In genomic region chr14:118796694-118797058, GRCm38 (mm10) we compare ENCODE assay signal across 15 mouse cellular contexts. TPM values are rescaled to one million over a fixed set of nuclear protein-coding genes. Genes with fewer than 3 reads are reported as not detected.
DNase-seq lines count a peak whose midpoint lies in the region; ATAC-seq and TF ChIP-seq lines count a peak whose summit lies in the region.
"Had no signal": no experiment of that assay in that cellular context is flagged by ENCODE, and none has a peak within 500 bp of the region (broad histone marks: within the 10 kb centered on the region; RNA-seq: fewer than 3 reads in every experiment).

No protein-coding gene starts in this region.

- 50% methylated on average over 5 of the region's 5 CpGs for WGBS in intestine, embryonic 15.5 days
- 50% methylated on average over 5 of the region's 5 CpGs for WGBS in intestine, postnatal 0 days
- WGBS in liver, embryonic 12.5 days (ENCODE audit: insufficient replicate concordance) = 10% methylated on average over 5 of the region's 5 CpGs
- 58% methylated on average over 5 of the region's 5 CpGs for WGBS in kidney, embryonic 16.5 days

- no peaks in the 10 kb centered on the region for H3K9me3 ChIP-seq in intestine, embryonic 15.5 days
- H3K9me3 ChIP-seq in intestine, postnatal 0 days (ENCODE audit: control insufficient read depth) = no peaks in the 10 kb centered on the region
- peaks cover 8% of the 10 kb centered on the region for H3K9me3 ChIP-seq in G1E (replicated peaks)
- H3K9me3 ChIP-seq in liver, embryonic 12.5 days (replicated peaks) = no peaks in the 10 kb centered on the region
- H3K9me3 ChIP-seq in kidney, embryonic 16.5 days (ENCODE audit: low read length) = no peaks in the 10 kb centered on the region
- H3K9me3 ChIP-seq: embryonic facial prominence, embryonic 12.5 days; forebrain, embryonic 15.5 days; hindbrain, embryonic 12.5 days; midbrain, embryonic 15.5 days had no signal

- TF ChIP-seq CTCF in intestine, postnatal 0 days (IDR thresholded peaks at IDR 0.05; ENCODE audit: low read depth) = no peak
- TF ChIP-seq CTCF in G1E (IDR thresholded peaks at IDR 0.05; ENCODE audit: low read depth, low read length) = no peak

- H3K9ac ChIP-seq in intestine, embryonic 15.5 days = no peak overlapping the region
- H3K9ac ChIP-seq in intestine, postnatal 0 days (ENCODE audit: low read depth, low read length) = no peak overlapping the region
- peak overlapping the region; percentile 73 for H3K9ac ChIP-seq in liver, embryonic 12.5 days
- no peak overlapping the region for H3K9ac ChIP-seq in kidney, embryonic 16.5 days (replicated peaks; ENCODE audit: low read length)
- H3K9ac ChIP-seq: embryonic facial prominence, embryonic 12.5 days; forebrain, embryonic 15.5 days; hindbrain, embryonic 12.5 days; midbrain, embryonic 15.5 days had no signal

- H3K4me3 ChIP-seq in intestine, embryonic 15.5 days (replicated peaks) = no peak overlapping the region
- H3K4me3 ChIP-seq in intestine, postnatal 0 days (ENCODE audit: low read depth, low read length) = no peak overlapping the region
- peak overlapping the region; percentile 66 for H3K4me3 ChIP-seq in G1E (ENCODE audit: low read depth, low read length)
- H3K4me3 ChIP-seq in liver, embryonic 12.5 days = peak overlapping the region; percentile 42
- no peak overlapping the region for H3K4me3 ChIP-seq in kidney, embryonic 16.5 days (ENCODE audit: low read length)
- H3K4me3 ChIP-seq: embryonic facial prominence, embryonic 12.5 days; forebrain, embryonic 15.5 days; hindbrain, embryonic 12.5 days; midbrain, embryonic 15.5 days had no signal

- ATAC-seq in cerebellum, adult (ENCODE audit: insufficient number of reproducible peaks, low FRiP score, low TSS enrichment) = no peak
- ATAC-seq in intestine, embryonic 15.5 days = 0 out of 2 replicates have a peak, but pooled peaks have one; percentile 13
- ATAC-seq in intestine, postnatal 0 days = no peak
- ATAC-seq in G1E (ENCODE audit: extremely low read depth, insufficient number of reproducible peaks, low FRiP score, poor library complexity, severe bottlenecking) = no peak
- peak; percentile 2 for ATAC-seq in liver, embryonic 12.5 days
- ATAC-seq in kidney, embryonic 16.5 days (ENCODE audit: low FRiP score, low TSS enrichment) = no peak
- ATAC-seq: forebrain, embryonic 15.5 days had no signal

- no peaks in the 10 kb centered on the region for H3K36me3 ChIP-seq in intestine, embryonic 15.5 days
- no peaks in the 10 kb centered on the region for H3K36me3 ChIP-seq in intestine, postnatal 0 days (ENCODE audit: control insufficient read depth, insufficient read depth)
- H3K36me3 ChIP-seq in G1E (replicated peaks) = peaks cover 13% of the 10 kb centered on the region
- no peaks in the 10 kb centered on the region for H3K36me3 ChIP-seq in liver, embryonic 12.5 days
- H3K36me3 ChIP-seq in kidney, embryonic 16.5 days (ENCODE audit: insufficient read depth, low read length) = no peaks in the 10 kb centered on the region
- H3K36me3 ChIP-seq: embryonic facial prominence, embryonic 12.5 days; forebrain, embryonic 15.5 days; hindbrain, embryonic 12.5 days; midbrain, embryonic 15.5 days had no signal

- DNase-seq in cerebellum, postnatal 10 days = peak; percentile 24 to 33
- no peak for DNase-seq in G1E (ENCODE audit: low spot score)
- DNase-seq in left cerebral cortex, postnatal 10 days (ENCODE audit: extremely low spot score in 1 of 2, low spot score in 2 of 2) = no peak
- DNase-seq: cerebellum, adult 11-12 months; right cerebral cortex, postnatal 14 days had no signal

- H3K4me2 ChIP-seq in intestine, embryonic 15.5 days (replicated peaks) = no peak overlapping the region
- no peak overlapping the region for H3K4me2 ChIP-seq in intestine, postnatal 0 days (replicated peaks; ENCODE audit: low read depth)
- H3K4me2 ChIP-seq in liver, embryonic 12.5 days = peak overlapping the region; percentile 71
- no peak overlapping the region for H3K4me2 ChIP-seq in kidney, embryonic 16.5 days (replicated peaks; ENCODE audit: low read depth, low read length)
- H3K4me2 ChIP-seq: embryonic facial prominence, embryonic 12.5 days; forebrain, embryonic 15.5 days; hindbrain, embryonic 12.5 days; midbrain, embryonic 15.5 days had no signal

- 0 out of 2 replicates have a peak, but pooled peaks cover 6% of the 10 kb centered on the region for H3K4me1 ChIP-seq in intestine, embryonic 15.5 days (replicated peaks)
- no peaks in the 10 kb centered on the region for H3K4me1 ChIP-seq in intestine, postnatal 0 days (replicated peaks; ENCODE audit: control insufficient read depth, insufficient read depth, low read length)
- H3K4me1 ChIP-seq in G1E (ENCODE audit: insufficient read depth, low read depth, low read length) = peaks cover 96% of the 10 kb centered on the region
- H3K4me1 ChIP-seq in liver, embryonic 12.5 days = peaks cover 83% of the 10 kb centered on the region
- peaks cover 12% of the 10 kb centered on the region for H3K4me1 ChIP-seq in kidney, embryonic 16.5 days (ENCODE audit: insufficient read depth, low read length)
- H3K4me1 ChIP-seq: hindbrain, embryonic 12.5 days; midbrain, embryonic 15.5 days had no signal

- intact Hi-C loops in left cerebral cortex, postnatal 10 days (cut with DNase I) = loop anchor here (10.0 kb wide), 1 partner anchor 792 kb away; no protein-coding TSS in a partner anchor

- no peaks in the 10 kb centered on the region for H3K27me3 ChIP-seq in intestine, embryonic 15.5 days (replicated peaks)
- H3K27me3 ChIP-seq in intestine, postnatal 0 days (replicated peaks; ENCODE audit: control insufficient read depth, insufficient read depth, low read length) = no peaks in the 10 kb centered on the region
- H3K27me3 ChIP-seq in G1E (ENCODE audit: insufficient read depth, low read length) = no peaks in the 10 kb centered on the region
- H3K27me3 ChIP-seq in liver, embryonic 12.5 days (replicated peaks) = peaks cover 11% of the 10 kb centered on the region
- H3K27me3 ChIP-seq in kidney, embryonic 16.5 days (ENCODE audit: insufficient read depth, low read length) = no peaks in the 10 kb centered on the region
- H3K27me3 ChIP-seq: embryonic facial prominence, embryonic 12.5 days; hindbrain, embryonic 12.5 days; midbrain, embryonic 15.5 days had no signal

- no peak overlapping the region for H3K27ac ChIP-seq in intestine, embryonic 15.5 days
- no peak overlapping the region for H3K27ac ChIP-seq in intestine, postnatal 0 days (ENCODE audit: low read depth, low read length)
- peak overlapping the region; percentile 100 for H3K27ac ChIP-seq in liver, embryonic 12.5 days
- no peak overlapping the region for H3K27ac ChIP-seq in kidney, embryonic 16.5 days (ENCODE audit: low read length)
- H3K27ac ChIP-seq: embryonic facial prominence, embryonic 12.5 days; forebrain, embryonic 15.5 days; hindbrain, embryonic 12.5 days; midbrain, embryonic 15.5 days had no signal

RNA-seq across cellular contexts. Expression of gene Cldn10, which starts 9.0 kb away (rescaled TPM):
- 19.7 and 39.7 TPM in 2 replicates for polyA plus RNA-seq in intestine, embryonic 15.5 days (2015; fragmentation: Nextera tagmentation; extraction: Ambion mirVana)
- polyA plus RNA-seq in intestine, postnatal 0 days (2015; fragmentation: Nextera tagmentation; extraction: Ambion mirVana) = 1.5 and 1.7 TPM in 2 replicates
- total RNA-seq in G1E (2014; fragmentation: Nextera tagmentation) (not detected in 2 replicates), G1E (2017) (0.16 TPM in 1 of 2 replicates, not detected in the other)
- polyA plus RNA-seq in G1E (2012) = not detected in 2 replicates
- polyA plus RNA-seq in liver, embryonic 12.5 days (2016; fragmentation: Nextera tagmentation; extraction: Ambion mirVana) = 0.17 and 0.30 TPM in 2 replicates
- 41.3 and 49.3 TPM in 2 replicates for polyA plus RNA-seq in kidney, embryonic 16.5 days (2015; fragmentation: Nextera tagmentation; extraction: Ambion mirVana)
- 10 to 100 TPM; 16.1 to 18.4 TPM for total RNA-seq in left cerebral cortex, postnatal 10 days (2021)
- polyA plus RNA-seq: liver, adult 2 months had no signal

Comparison
In these comparisons a context has a peak if more than half of its experiments do, and no peak if none do; other contexts are left out.
1. ATAC-seq: peak in intestine, embryonic 15.5 days (single experiment) and liver, embryonic 12.5 days (single experiment); none in cerebellum, adult (single experiment), intestine, postnatal 0 days (single experiment), G1E (single experiment) and kidney, embryonic 16.5 days (single experiment).
2. DNase-seq: peak in cerebellum, postnatal 10 days (2 of 2); none in G1E (single experiment) and left cerebral cortex, postnatal 10 days (0 of 2).
3. H3K4me3 ChIP-seq: peak in G1E (single experiment) and liver, embryonic 12.5 days (single experiment); none in intestine, embryonic 15.5 days (single experiment), intestine, postnatal 0 days (single experiment) and kidney, embryonic 16.5 days (single experiment).